Mouse (Mus musculus): ENCODE results near the gene Pth1r. TPM values are rescaled to one million over a fixed set of nuclear protein-coding genes. Genes with fewer than 3 reads are reported as not detected.

Gene Pth1r
- 39.2 and 46.3 TPM in 2 replicates for polyA plus RNA-seq (2016; fragmentation: Nextera tagmentation; extraction: Ambion mirVana)

DNA sequence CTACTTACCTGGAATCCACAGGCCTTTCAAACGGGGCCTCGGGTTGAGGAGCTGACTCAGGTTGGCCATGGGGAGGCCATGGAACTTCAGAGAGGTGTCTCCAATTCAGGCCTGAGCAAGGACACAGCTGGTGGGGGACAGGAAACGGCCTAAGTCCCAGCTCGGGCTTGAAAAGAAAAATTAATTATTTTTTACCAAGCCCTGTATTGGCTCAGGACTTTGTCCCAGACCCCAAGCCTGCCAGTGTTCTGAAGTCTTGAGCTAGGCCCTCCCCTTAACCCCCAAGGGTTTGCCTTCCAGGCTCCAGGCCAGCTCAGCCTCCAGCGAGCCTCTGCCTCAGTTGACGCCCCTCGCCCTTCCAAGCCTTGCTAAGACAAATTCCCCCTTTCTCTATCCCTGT lies at the start of gene Pth1r:
TSS of gene Pth1r (minus strand) at position 185 of the 400 bp plus-strand sequence.
- H3K4me3 ChIP-seq, result no peak within 1 kb of the TSS
- no peaks in the 10 kb centered on the region for H3K36me3 ChIP-seq (replicated peaks)
- peaks cover 87% of the 10 kb centered on the region for H3K27me3 ChIP-seq (replicated peaks; ENCODE audit: low read depth, poor library complexity, severe bottlenecking)
- DNase-seq (ENCODE audit: low spot score), result no peak
- peaks cover 74% of the 10 kb centered on the region for H3K4me1 ChIP-seq
- peak within 1 kb of the TSS; percentile 21; the same call in 1 of the 2 replicates for H3K27ac ChIP-seq (replicated peaks)
- 64% methylated on average over 7 of the region's 7 CpGs for WGBS
- no peaks in the 10 kb centered on the region for H3K9me3 ChIP-seq

DNA sequence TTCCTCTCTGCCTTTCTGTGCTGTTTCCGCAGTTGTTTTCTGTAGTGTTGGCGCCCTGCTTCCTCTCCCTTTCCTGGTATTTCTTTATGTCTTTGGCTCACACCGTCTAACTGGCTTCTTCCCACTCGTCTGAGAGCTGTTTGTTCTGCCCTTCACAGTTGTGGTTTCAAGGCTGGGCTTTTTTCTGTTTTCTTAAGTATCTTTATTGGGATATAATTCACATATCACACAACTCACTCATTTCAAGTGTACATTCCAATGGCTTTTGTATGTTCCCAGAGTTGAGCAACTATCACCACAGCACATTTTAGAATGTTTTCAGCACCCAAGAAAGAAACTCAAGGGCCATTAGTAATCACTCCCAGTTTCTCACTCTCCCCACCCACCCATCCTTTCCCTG lies 43.5 kb upstream of the Pth1r start:
- Histone ChIP-seq H3K9me3 (no peaks in the 10 kb centered on the region), H3K4me3 (no peak overlapping the region), H3K27me3 (replicated peaks; ENCODE audit: low read depth, poor library complexity, severe bottlenecking) (no peaks in the 10 kb centered on the region), H3K36me3 (replicated peaks) (no peaks in the 10 kb centered on the region), H3K27ac (replicated peaks) (no peak overlapping the region), H3K4me1 (no peaks in the 10 kb centered on the region)
- DNase-seq (ENCODE audit: low spot score), result no peak
- 78% methylated on average over 4 of the region's 4 CpGs for WGBS

DNA sequence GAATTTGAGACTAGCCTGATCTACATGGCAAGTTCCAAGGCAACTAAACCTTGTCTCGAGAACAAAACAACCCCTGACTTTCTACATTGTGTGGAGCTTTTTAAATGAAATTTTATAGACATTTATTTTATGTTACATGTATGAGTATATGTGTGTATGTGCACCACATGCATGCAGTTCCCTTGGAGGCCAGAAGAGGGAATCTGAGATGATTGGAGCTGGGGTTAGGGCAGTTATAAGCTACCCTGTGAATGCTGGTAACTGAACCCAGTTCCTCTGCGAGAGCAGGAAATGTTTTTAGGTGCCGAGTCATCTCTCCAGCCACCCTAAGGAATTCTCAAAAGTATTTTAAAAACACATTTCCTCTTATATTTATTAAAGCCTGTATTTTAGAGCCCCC lies 41.2 kb upstream of the Pth1r start:
- Histone ChIP-seq H3K27ac (replicated peaks) (no peak overlapping the region), H3K4me3 (no peak overlapping the region), H3K36me3 (replicated peaks) (no peaks in the 10 kb centered on the region), H3K27me3 (replicated peaks; ENCODE audit: low read depth, poor library complexity, severe bottlenecking) (no peaks in the 10 kb centered on the region), H3K9me3 (no peaks in the 10 kb centered on the region), H3K4me1 (peaks cover 11% of the 10 kb centered on the region)
- WGBS, result 89% methylated on average over 3 of the region's 3 CpGs
- no peak for DNase-seq (ENCODE audit: low spot score)

DNA sequence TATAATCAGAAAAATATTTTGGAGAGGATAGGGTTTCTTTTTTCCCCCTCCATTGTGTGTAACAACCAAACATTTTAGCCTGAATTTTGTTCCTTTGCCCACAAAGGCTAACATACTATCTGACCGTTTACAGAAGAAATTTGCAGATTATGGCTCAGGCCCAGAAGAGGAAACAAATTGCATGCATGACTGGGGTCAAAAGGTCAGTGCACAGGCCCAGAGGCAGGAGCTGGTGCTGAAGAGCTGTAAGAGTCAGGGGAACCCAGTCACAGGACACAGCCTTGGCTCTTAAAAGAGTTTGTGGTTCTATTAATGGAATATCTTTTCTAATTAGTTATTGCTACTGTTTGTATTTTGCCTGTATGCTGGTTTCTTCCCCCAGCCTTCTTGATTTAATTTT lies 36.7 kb upstream of the Pth1r start:
- WGBS, result 13% methylated on average over 1 of the region's 1 CpGs
- H3K9me3 ChIP-seq, result no peaks in the 10 kb centered on the region
- no peak overlapping the region for H3K4me3 ChIP-seq
- no peaks in the 10 kb centered on the region for H3K36me3 ChIP-seq (replicated peaks)
- H3K27me3 ChIP-seq (replicated peaks; ENCODE audit: low read depth, poor library complexity, severe bottlenecking), result peaks cover 29% of the 10 kb centered on the region
- DNase-seq (ENCODE audit: low spot score), result peak; percentile 40
- peaks cover 44% of the 10 kb centered on the region for H3K4me1 ChIP-seq
- H3K27ac ChIP-seq (replicated peaks), result no peak overlapping the region

DNA sequence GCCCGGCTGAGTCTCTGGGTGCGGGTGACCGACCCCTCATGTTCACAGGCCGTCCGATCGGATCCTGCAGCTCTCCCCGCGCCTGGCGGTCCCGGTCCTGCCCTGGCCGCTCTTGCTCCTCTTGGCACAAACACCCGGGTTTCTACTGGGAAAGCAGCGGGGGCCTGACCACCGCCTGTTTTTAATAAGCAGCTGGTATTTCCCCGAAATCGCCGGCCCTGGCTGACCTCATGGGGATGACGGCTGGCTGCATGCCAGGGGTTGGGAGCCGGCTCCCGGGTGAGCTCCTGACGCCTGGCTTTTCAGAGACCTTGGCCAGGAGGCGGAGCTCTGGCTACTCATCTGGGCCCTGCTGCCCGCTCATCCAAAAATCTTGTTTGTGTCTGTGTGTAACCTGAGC lies 34.8 kb upstream of the Pth1r start:
- Histone ChIP-seq H3K4me3 (peak overlapping the region; percentile 57), H3K27ac (replicated peaks) (peak overlapping the region; percentile 87), H3K9me3 (no peaks in the 10 kb centered on the region), H3K27me3 (replicated peaks; ENCODE audit: low read depth, poor library complexity, severe bottlenecking) (peaks cover 43% of the 10 kb centered on the region), H3K36me3 (replicated peaks) (no peaks in the 10 kb centered on the region), H3K4me1 (peaks cover 44% of the 10 kb centered on the region)
- WGBS, result under 1% methylated on average over 23 of the region's 23 CpGs
- peak; percentile 91 for DNase-seq (ENCODE audit: low spot score)

DNA sequence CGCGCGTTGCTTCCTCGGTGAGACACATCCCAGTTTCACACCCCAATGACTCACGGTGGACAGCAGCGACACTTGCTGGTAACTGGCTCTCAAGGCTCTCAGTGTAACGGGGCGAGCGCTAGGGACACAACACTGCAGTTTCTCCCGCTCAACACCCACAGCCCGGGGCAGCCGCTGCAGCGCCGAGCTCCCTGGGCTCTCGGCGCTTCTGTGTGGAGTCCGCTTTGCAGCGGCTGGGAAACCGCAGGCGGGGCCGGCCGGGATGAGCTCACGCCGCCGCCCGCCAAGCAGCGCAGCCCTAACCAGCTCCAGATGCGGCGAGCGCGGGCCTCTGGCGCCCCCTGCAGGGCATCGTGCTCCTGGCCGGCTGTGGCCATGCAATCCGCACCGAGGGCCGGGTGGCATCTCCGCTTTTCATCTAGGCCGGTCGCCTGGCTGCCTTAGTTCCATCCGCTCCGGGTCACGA lies 34.3 kb upstream of the Pth1r start:
- Histone ChIP-seq H3K9me3 (no peaks in the 10 kb centered on the region), H3K4me1 (peaks cover 44% of the 10 kb centered on the region), H3K27me3 (replicated peaks; ENCODE audit: low read depth, poor library complexity, severe bottlenecking) (peaks cover 43% of the 10 kb centered on the region), H3K27ac (replicated peaks) (peak overlapping the region; percentile 87), H3K4me3 (peak overlapping the region; percentile 57), H3K36me3 (replicated peaks) (no peaks in the 10 kb centered on the region)
- DNase-seq (ENCODE audit: low spot score), result peak; percentile 98
- WGBS, result under 1% methylated on average over 43 of the region's 43 CpGs

DNA sequence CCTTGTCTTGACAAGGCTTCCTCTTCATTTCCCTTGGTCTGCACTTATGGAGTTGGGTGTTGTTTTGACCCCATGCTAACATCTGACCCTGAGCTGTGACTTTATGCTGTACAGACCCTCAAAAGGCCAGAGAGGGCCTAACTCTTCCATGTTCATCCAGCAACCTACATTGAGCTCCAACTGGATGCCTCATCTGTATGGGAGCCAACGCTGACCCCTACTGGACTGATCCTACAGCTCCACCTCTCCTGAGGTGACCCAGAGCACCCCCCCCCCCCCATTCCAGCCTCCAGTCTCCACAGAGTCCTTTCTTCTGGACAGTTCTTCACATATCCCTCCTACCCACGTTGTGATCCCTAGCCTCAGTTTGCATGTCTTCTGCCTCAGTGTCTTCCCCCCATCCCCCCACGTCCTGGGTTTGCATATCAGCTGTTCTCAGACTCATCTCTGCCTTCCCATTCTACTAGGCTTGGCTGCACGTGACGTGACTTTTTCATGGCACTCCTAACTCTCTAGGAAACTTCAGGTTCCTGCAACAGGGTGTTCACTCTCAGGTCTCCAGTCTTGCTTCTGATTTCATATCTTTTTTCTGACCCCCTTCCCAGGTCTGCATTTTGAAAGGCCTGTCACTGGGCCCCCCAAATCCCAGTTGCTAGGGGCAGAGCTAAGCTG lies 32.4 kb upstream of the Pth1r start:
- Histone ChIP-seq H3K27ac (replicated peaks) (no peak overlapping the region), H3K4me3 (no peak overlapping the region), H3K4me1 (peaks cover 44% of the 10 kb centered on the region), H3K36me3 (replicated peaks) (no peaks in the 10 kb centered on the region), H3K27me3 (replicated peaks; ENCODE audit: low read depth, poor library complexity, severe bottlenecking) (peaks cover 43% of the 10 kb centered on the region), H3K9me3 (no peaks in the 10 kb centered on the region)
- DNase-seq (ENCODE audit: low spot score), result peak; percentile 30
- WGBS, result 59% methylated on average over 5 of the region's 5 CpGs

DNA sequence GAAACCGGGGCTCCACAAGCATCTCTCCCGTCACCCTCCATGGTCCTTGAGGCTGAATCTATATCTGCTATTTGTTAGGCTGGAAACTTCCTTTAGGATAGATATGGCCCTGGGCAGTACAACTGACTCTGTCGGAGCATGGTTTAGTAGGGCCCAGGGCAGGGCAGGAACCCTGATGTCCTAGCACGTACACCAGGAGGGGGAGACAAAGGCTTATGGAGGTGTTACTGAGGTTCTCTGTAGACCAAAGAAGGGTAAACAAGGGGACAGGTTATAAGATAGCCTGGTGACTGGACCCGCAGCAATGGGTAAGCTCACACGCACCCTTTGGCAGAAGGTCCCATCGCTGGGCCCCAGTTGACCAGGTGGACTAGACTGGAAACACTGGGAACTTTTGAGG lies 31.6 kb upstream of the Pth1r start:
- Histone ChIP-seq H3K27me3 (replicated peaks; ENCODE audit: low read depth, poor library complexity, severe bottlenecking) (peaks cover 43% of the 10 kb centered on the region), H3K4me1 (peaks cover 37% of the 10 kb centered on the region), H3K4me3 (no peak overlapping the region), H3K9me3 (no peaks in the 10 kb centered on the region), H3K36me3 (replicated peaks) (no peaks in the 10 kb centered on the region), H3K27ac (replicated peaks) (no peak overlapping the region)
- WGBS, result 83% methylated on average over 7 of the region's 7 CpGs
- no peak for DNase-seq (ENCODE audit: low spot score)

DNA sequence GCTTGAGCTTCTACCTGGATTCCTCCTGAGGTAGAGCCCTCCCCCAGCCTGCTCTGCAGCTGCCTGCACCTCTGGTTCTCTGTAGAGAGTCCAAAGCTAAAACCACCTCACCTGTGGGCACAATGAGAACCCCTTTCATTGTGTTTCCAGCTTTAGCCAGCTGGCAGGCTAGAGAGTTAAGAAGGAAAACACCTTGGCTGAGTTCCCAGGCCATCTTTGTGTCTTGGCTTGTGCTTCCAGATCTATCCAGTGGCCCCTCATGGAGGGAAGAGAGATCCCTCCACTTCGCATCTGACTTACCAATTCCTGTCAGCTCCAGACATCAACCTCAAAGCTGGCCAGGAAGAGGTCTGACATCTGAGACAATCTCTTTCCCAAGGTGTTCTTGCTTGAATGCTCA lies 31.2 kb upstream of the Pth1r start:
- H3K4me1 ChIP-seq, result peaks cover 33% of the 10 kb centered on the region
- H3K36me3 ChIP-seq (replicated peaks), result no peaks in the 10 kb centered on the region
- WGBS, result 84% methylated on average over 1 of the region's 1 CpGs
- DNase-seq (ENCODE audit: low spot score), result no peak
- no peaks in the 10 kb centered on the region for H3K9me3 ChIP-seq
- no peak overlapping the region for H3K4me3 ChIP-seq
- peaks cover 43% of the 10 kb centered on the region for H3K27me3 ChIP-seq (replicated peaks; ENCODE audit: low read depth, poor library complexity, severe bottlenecking)
- no peak overlapping the region for H3K27ac ChIP-seq (replicated peaks)

DNA sequence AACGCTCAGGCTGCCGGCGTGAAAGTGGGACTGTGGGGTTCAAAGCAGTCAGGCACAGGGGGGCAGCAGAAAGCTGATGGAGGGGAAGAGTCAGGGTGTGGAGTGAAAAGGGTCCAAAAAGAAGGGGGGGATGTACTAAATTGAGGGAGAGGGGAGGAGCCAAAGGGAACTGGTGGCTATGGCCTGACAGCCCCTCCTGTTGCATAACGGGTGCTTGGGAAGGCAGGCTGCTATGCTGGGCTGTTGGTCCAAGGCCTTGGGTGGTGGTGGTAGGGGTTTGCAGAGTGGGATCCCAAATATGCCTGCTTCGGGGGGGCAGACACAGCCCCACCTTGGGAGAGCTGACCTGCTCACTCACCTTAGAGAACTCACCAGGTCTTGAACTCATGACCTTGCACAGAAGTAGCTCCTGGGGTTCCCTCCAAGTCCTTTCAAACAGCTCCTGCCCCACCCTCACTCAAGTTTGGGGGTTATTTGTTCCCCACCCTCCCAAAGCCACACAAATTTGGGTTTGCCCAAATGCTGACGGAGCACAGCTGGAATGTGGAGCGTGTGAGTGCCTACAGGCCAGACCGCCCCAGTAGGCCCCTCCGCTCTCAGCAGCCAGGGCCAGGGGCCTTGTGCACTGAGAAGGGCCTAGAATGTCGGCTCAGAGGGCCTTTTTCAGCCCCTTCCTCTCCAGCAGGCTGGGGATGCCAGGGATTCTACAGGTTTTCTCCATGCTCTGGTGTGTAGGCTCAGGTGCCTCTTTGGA lies 28.5 kb upstream of the Pth1r start:
- 82% methylated on average over 10 of the region's 10 CpGs for WGBS
- 0 out of 2 replicates have a peak overlapping the region, but pooled peaks have one; percentile 32 for H3K27ac ChIP-seq (replicated peaks)

DNA sequence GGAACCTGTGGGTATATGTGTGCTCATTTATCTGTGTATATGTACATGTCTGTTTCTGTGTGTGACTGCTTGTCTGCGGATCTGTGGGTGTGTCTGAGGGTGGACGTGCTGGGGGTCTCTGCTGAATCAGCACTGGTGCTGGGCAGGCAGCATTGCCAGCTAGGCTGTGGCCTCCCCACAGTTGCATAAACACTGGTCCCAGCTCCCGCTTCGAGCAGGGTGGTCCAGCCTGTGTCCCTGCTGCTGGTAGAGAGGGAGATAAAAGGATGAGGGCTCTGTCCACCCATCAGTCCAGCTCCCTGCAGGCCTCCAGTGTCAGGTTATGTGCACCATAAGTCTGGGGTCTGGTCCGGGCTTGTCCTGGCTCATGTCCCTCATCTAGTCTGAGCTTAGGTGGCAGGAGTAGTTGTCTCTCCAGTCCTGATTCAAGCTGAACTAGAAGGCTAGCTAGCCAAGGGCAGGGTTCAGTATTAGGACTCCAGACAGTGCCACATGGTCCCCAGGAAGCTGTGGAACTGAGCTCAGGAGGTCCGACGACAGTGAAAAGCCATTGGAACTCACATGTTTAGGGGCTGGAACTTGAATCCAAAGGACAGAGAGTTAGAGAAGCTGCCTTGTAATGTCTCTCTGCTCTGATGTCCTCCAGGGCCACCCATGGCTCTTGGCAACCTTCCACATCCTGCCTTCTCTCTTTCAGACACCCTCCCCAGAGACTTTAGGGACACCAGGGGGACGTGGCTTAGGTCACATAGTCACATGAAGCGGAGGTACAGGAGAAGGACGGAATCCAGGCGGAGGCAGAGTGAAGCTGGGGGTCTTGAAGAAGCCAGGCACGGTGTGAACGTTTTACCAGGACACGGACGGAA lies 27.7 kb upstream of the Pth1r start:
- WGBS, result 79% methylated on average over 15 of the region's 15 CpGs

More for the DNA sequence above, 28.5 kb upstream of the Pth1r start:
- Histone ChIP-seq H3K36me3 (replicated peaks) (no peaks in the 10 kb centered on the region), H3K4me3 (no peak overlapping the region), H3K27me3 (replicated peaks; ENCODE audit: low read depth, poor library complexity, severe bottlenecking) (peaks cover 30% of the 10 kb centered on the region), H3K4me1 (peaks cover 9% of the 10 kb centered on the region), H3K9me3 (no peaks in the 10 kb centered on the region)
- no peak for DNase-seq (ENCODE audit: low spot score)

DNA sequence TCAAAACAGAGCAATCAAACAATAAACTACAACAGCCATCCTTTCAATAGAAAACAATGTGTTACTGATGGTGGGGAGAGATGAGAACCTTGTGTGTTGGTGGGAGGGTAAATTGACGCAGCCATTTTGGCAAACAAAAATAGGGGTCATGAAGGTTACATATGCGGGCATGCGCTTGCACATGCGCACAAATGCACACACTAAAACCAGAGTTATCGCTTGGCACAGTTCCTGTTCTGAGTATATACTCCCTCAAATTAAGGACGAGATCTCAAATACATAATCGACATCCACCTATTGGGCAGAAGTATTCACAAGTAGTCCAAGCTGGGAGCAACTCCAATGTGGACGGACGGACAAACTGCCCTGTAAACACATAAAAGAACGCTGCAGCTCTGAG lies 25.4 kb upstream of the Pth1r start:
- Histone ChIP-seq H3K27me3 (replicated peaks; ENCODE audit: low read depth, poor library complexity, severe bottlenecking) (peaks cover 3% of the 10 kb centered on the region), H3K27ac (replicated peaks) (no peak overlapping the region), H3K4me3 (no peak overlapping the region), H3K9me3 (no peaks in the 10 kb centered on the region), H3K36me3 (replicated peaks) (no peaks in the 10 kb centered on the region), H3K4me1 (no peaks in the 10 kb centered on the region; the same call in 1 of the 2 replicates)
- WGBS, result 93% methylated on average over 10 of the region's 10 CpGs
- DNase-seq (ENCODE audit: low spot score), result no peak

More for the DNA sequence above, 27.7 kb upstream of the Pth1r start:
- no peak for DNase-seq (ENCODE audit: low spot score)
- no peaks in the 10 kb centered on the region for H3K36me3 ChIP-seq (replicated peaks)
- no peaks in the 10 kb centered on the region for H3K9me3 ChIP-seq
- H3K4me1 ChIP-seq, result peaks cover 7% of the 10 kb centered on the region
- H3K4me3 ChIP-seq, result no peak overlapping the region
- H3K27me3 ChIP-seq (replicated peaks; ENCODE audit: low read depth, poor library complexity, severe bottlenecking), result peaks cover 22% of the 10 kb centered on the region
- 0 out of 2 replicates have a peak overlapping the region, but pooled peaks have one; percentile 32 for H3K27ac ChIP-seq (replicated peaks)

Data from embryonic facial prominence, embryonic 10.5 days (tissue).